In the genomic region with DNA sequence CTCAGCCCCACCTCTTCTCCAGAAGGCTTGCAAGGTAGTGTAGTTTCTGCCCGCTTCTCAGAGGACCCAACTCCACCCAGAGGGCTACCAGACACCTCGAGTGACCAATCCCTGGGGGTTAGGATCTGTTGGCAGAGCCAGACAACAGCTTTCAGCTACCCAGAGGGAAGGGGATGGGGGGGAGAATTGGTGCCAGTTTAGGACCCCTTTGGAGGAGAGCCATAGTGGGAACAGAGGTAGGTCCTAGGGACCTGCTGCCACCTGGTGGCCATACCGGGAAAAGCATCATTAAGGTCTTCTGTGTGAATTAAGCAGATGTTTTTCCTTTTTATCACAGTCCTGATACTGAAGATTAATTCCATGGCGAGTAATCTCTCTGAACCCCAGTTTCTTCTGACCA, we compare ENCODE assay signal across 8 mouse cellular contexts. TPM values are rescaled to one million over a fixed set of nuclear protein-coding genes. Genes with fewer than 3 reads are reported as not detected.
DNase-seq lines count a peak whose midpoint lies in the region; ATAC-seq and TF ChIP-seq lines count a peak whose summit lies in the region.

No protein-coding gene starts in this region.

- 0 out of 2 replicates have a peak, but pooled peaks have one; percentile 59 for ATAC-seq in monocyte, adult 5-6 weeks (replicated peaks; ENCODE audit: insufficient number of reproducible peaks, low FRiP score, low TSS enrichment, poor library complexity, severe bottlenecking)

- H3K4me3 ChIP-seq in heart, embryonic 10.5 days, result no peak overlapping the region
- no peak overlapping the region for H3K4me3 ChIP-seq in embryonic fibroblast, embryonic 13.5 days (ENCODE audit: insufficient read depth, low read length)

- TF ChIP-seq CTCF in embryonic fibroblast, embryonic 13.5 days (IDR thresholded peaks at IDR 0.05; ENCODE audit: borderline replicate concordance, insufficient read depth, low read length), result peak; percentile 68

- DNase-seq in heart, adult 18-20 months, result peak; percentile 54 to 87
- no peak for DNase-seq in heart, embryonic 10.5 days (ENCODE audit: low spot score)
- DNase-seq in brain, adult 2 months (ENCODE audit: low read depth, low spot score), result peak; percentile 78
- DNase-seq in induced T-regulatory cell, adult 2 months (ENCODE audit: low read depth), result peak; percentile 80
- peak; percentile 59 to 80 for DNase-seq in left cerebral cortex, postnatal 14 days (ENCODE audit: low spot score in 2 of 2)
- peak; percentile 63 to 74 for DNase-seq in spleen, postnatal 36 days (ENCODE audit: low spot score in 2 of 2)

- H3K4me1 ChIP-seq in heart, embryonic 10.5 days, result no peaks in the 10 kb centered on the region
- H3K4me1 ChIP-seq in embryonic fibroblast, embryonic 13.5 days (ENCODE audit: control insufficient read depth, insufficient read depth, low read length), result no peaks in the 10 kb centered on the region

- no peak overlapping the region for H3K27ac ChIP-seq in heart, embryonic 10.5 days
- H3K27ac ChIP-seq in embryonic fibroblast, embryonic 13.5 days (ENCODE audit: insufficient read depth, low read length), result no peak overlapping the region

- no peaks in the 10 kb centered on the region for H3K9me3 ChIP-seq in heart, embryonic 10.5 days

- intact Hi-C loops in left cerebral cortex, postnatal 14 days (cut with DNase I), result loop anchor here (2.0 to 5.0 kb wide), 3 partner anchors 46 to 172 kb away; no protein-coding TSS in a partner anchor

- 14% methylated on average over 4 of the region's 4 CpGs for WGBS in heart, embryonic 10.5 days

- no peaks in the 10 kb centered on the region for H3K36me3 ChIP-seq in heart, embryonic 10.5 days

- TF ChIP-seq POLR2A in embryonic fibroblast, embryonic 13.5 days (IDR thresholded peaks at IDR 0.05; ENCODE audit: low read depth, low read length), result no peak

- peaks cover 34% of the 10 kb centered on the region for H3K27me3 ChIP-seq in heart, embryonic 10.5 days (ENCODE audit: insufficient read depth, poor library complexity, severe bottlenecking)

RNA-seq across cellular contexts. Expression of a gene that starts 11.3 kb away (rescaled TPM):
- 100 to 1,000 TPM in 1 of 2 experiments, 10 to 100 TPM in 1; 30.8 to 212 TPM for total RNA-seq in heart, adult 18-20 months (2021)
- polyA plus RNA-seq in heart, embryonic 10.5 days (2016; fragmentation: Nextera tagmentation; extraction: Ambion mirVana), result 2.5 and 5.5 TPM in 2 replicates
- polyA plus RNA-seq in embryonic fibroblast, embryonic 13.5 days (2011; ENCODE audit: insufficient read length, low read depth, missing spikeins), result 80.0 and 94.1 TPM in 2 replicates
- total RNA-seq in left cerebral cortex, postnatal 14 days (2021), result 100 to 1,000 TPM; 130 to 138 TPM
- total RNA-seq in monocyte, adult 5-6 weeks (2017), result 26.3 to 41.6 TPM (median 32.4 TPM) in 3 replicates
